Mouse (Mus musculus) hindbrain, embryonic 15.5 days (tissue): ENCODE data around the gene Zfp462. TPM values are rescaled to one million over a fixed set of nuclear protein-coding genes. Genes with fewer than 3 reads are reported as not detected.

Experiments
- ATAC-seq: fragments of 200-750 bp; cut with Nextera tagmentation; 2 replicates; pipeline ENCODE4 v1.8.0; 2017; ENCODE audit warnings: low read depth, moderate number of reproducible peaks, moderate TSS enrichment; ENCODE audit not compliant: low FRiP score
- H3K27ac ChIP-seq: fragments of 300-500 bp; sonication (generic); replicated peaks from 2 replicates; pipeline ENCODE4 v1.5.1; 2015; ENCODE audit warnings: mild to moderate bottlenecking, inconsistent platforms
- H3K27me3 ChIP-seq: fragments of 300-500 bp; sonication (generic); 2 replicates; pipeline ENCODE4 v1.6.1; 2015; ENCODE audit warnings: control low read depth, inconsistent platforms
- H3K36me3 ChIP-seq: fragments of 300-500 bp; sonication (generic); 2 replicates; pipeline ENCODE4 v1.6.1; 2015; ENCODE audit warnings: control low read depth, inconsistent platforms
- H3K4me1 ChIP-seq: fragments of 300-500 bp; sonication (generic); replicated peaks from 2 replicates; pipeline ENCODE4 v1.6.1; 2015; ENCODE audit warnings: control low read depth, inconsistent platforms
- H3K4me2 ChIP-seq: fragments of 300-500 bp; sonication (generic); 2 replicates; pipeline ENCODE4 v1.6.1; 2015; ENCODE audit warnings: moderate library complexity, mild to moderate bottlenecking, inconsistent platforms
- H3K4me3 ChIP-seq: fragments of 300-500 bp; sonication (generic); 2 replicates; pipeline ENCODE4 v1.5.1; 2015; ENCODE audit warnings: mild to moderate bottlenecking, inconsistent platforms
- H3K9ac ChIP-seq: fragments of 300-500 bp; sonication (generic); 2 replicates; pipeline ENCODE4 v1.6.1; 2015; ENCODE audit warnings: inconsistent platforms
- H3K9me3 ChIP-seq: fragments of 300-500 bp; sonication (generic); 2 replicates; pipeline ENCODE4 v1.6.1; 2016; ENCODE audit warnings: control low read depth, inconsistent platforms
- WGBS: fragments of 180-500 bp; shearing (Covaris S2); methylation state at CpG from one replicate; pipeline ENCODE4 v1.1.7; 2015; 5-methylcytosine and 5-hydroxymethylcytosine counted together
- polyA plus RNA-seq: library from polyadenylated mRNA; unstranded; fragments of >200 nt; fragmentation: Nextera tagmentation; extraction: Ambion mirVana; gene quantifications from 2 replicates; pipeline ENCODE4 v1.2.1, GENCODE M21; 2015

Zfp462 gene
- polyA plus RNA-seq, 1 experiment from 2014 or later: 9.6 TPM

DNA sequence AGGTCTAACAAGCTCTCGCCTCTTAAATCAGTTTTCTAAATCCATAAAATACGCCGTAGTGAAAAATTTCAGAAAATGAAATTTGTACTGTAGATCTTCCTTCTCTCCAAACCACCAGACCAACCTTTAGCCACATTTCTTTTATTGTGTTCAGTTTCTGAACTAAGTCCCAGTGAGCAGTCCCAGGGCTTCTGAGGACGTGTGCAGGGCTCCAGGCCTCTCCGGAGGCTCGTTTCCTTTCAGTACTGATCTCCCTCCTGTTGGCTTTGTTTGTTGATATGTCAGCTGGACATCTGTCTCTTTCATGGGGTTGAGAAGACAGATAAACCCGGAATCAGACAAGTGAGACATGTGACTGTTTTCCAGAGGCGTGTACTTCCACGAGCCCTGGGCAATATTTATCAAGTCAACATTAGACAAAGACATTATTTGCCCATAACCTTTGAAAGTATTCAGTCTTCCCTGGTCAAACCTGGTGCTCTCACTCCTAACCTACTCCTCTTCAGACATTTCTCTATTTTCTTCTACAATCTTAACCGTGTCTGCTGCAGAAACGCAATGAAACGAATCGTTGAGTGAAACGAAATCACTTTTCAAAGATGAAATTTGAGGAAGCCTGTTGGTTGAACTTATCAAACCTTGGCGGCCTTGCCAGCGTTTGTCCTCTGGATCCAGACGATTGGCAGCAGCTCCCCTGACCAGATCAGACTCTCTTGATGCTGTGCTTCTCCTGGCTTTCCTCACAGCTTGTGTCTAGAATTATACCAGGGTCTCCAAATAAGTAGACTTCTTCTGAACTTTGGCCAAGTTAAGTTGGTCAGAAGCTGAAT lies 121.7 kb downstream of the Zfp462 start:
- no peaks in the 10 kb centered on the region for H3K27me3 ChIP-seq
- H3K4me2 ChIP-seq: no peak overlapping the region
- no peak for ATAC-seq
- H3K9me3 ChIP-seq: no peaks in the 10 kb centered on the region
- H3K27ac ChIP-seq: no peak overlapping the region
- H3K9ac ChIP-seq: no peak overlapping the region
- peaks cover 34% of the 10 kb centered on the region for H3K36me3 ChIP-seq
- no peaks in the 10 kb centered on the region for H3K4me1 ChIP-seq
- WGBS: 71% methylated on average over 17 of the region's 17 CpGs
- H3K4me3 ChIP-seq: no peak overlapping the region

DNA sequence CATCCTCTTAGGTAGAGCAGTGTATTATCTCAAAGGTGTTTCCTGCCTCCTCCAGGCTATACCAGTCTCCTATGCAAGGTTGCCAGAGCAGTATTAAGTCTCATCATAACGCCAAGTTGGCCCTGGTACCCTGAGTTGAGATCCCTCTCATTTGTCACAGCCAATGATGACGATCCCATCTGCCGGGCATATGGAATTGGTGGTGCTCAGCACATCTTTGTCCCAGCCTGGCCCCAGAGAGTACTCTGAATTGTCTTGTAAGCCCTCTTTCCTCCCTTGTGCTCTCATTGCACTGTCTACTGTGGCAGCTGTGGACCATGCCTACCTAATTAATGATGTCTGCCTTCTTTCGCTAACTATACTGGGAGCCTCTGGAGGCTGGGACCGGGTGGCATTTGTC lies 126.7 kb downstream of the Zfp462 start:
- no peak overlapping the region for H3K27ac ChIP-seq
- H3K4me2 ChIP-seq: no peak overlapping the region
- no peaks in the 10 kb centered on the region for H3K9me3 ChIP-seq
- H3K27me3 ChIP-seq: no peaks in the 10 kb centered on the region
- WGBS: 43% methylated on average over 5 of the region's 5 CpGs
- no peak overlapping the region for H3K9ac ChIP-seq
- H3K4me1 ChIP-seq: no peaks in the 10 kb centered on the region
- ATAC-seq: peak; percentile 75
- no peak overlapping the region for H3K4me3 ChIP-seq
- H3K36me3 ChIP-seq: peaks cover 40% of the 10 kb centered on the region

DNA sequence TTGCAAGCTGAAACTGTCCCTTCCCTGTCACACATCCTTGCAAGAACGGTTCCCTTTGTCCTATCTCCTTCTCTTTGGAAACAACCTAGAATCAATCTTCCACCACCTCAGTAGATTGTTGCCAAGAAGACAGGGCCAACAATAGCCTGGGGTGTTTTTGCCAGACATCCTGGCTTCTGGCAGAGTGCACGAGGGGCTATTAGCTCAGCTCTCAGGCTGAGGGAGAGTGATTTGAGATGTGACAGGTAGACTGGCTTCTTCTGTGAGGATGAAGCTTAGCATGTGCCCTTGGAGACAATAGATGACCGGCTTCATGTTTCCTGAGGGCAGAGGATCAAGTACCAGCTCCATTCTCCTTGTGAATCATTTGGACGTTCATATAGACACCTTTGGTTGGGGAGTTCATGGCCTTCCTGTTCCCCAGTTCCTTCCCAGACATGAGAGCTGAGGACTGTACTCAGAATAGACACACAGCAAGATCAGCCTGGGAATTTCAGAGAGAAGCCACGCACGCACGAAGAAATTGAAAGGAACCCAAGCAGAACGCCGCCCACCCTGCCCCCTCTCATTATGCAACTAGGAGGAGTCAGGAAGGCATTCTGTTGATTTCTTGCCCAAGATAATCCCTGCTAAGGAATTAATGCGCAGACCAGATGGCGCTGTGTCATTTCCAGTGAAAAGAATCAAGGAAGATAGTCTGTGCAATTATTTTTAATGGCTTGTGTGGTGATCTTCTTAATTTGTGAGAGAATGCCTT lies 132.5 kb downstream of the Zfp462 start:
- H3K27ac ChIP-seq: peak overlapping the region; percentile 69
- no peaks in the 10 kb centered on the region for H3K9me3 ChIP-seq
- H3K4me1 ChIP-seq: peaks cover 21% of the 10 kb centered on the region
- ATAC-seq: peak; percentile 68; the same call in 1 of the 2 replicates
- H3K9ac ChIP-seq: no peak overlapping the region
- H3K27me3 ChIP-seq: no peaks in the 10 kb centered on the region
- 16% methylated on average over 11 of the region's 11 CpGs for WGBS
- peaks cover 39% of the 10 kb centered on the region for H3K36me3 ChIP-seq
- H3K4me2 ChIP-seq: no peak overlapping the region
- H3K4me3 ChIP-seq: no peak overlapping the region

DNA sequence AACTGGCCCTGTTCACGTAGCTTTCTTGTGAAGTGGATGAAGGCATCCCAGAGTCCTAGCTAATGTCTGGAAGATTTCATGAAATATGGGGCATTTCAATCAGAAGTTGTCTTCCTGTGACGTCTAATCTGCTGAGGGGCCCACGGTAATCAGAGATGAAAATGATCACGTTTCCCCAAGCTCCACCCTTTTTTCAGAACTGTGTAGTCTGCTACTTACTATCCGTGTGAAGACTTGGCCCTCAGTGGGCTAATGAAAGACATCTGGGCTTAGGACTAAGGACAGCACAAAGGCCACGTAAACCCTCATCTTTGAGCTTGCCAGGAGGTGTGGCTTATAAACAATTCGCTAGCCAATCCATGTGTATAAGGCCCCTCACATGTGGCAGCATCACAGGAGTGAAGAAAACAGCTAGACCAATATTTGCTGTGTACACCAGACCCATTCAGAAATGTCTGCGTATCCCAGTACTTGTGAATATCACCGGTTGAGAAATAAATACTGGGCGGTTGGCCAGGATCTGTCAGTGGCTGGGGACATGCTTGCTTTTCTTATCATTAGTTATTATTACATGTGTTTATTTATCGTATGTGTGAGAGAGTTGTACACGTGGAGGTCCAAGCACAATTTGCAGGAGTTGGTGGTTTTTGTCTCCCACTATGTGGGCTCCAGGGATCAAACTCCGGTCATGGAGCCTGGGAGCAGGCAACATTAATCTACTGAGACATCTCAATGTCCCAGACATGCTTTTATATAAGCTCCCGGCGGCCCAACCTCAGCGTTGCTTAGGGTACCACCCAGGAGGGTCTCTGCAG lies 133.3 kb downstream of the Zfp462 start:
- H3K9me3 ChIP-seq: no peaks in the 10 kb centered on the region
- no peak overlapping the region for H3K9ac ChIP-seq
- peaks cover 34% of the 10 kb centered on the region for H3K36me3 ChIP-seq
- peak; percentile 63 for ATAC-seq
- peak overlapping the region; percentile 69 for H3K27ac ChIP-seq
- no peaks in the 10 kb centered on the region for H3K27me3 ChIP-seq
- peaks cover 21% of the 10 kb centered on the region for H3K4me1 ChIP-seq
- H3K4me3 ChIP-seq: no peak overlapping the region
- WGBS: 45% methylated on average over 16 of the region's 16 CpGs
- no peak overlapping the region for H3K4me2 ChIP-seq

DNA sequence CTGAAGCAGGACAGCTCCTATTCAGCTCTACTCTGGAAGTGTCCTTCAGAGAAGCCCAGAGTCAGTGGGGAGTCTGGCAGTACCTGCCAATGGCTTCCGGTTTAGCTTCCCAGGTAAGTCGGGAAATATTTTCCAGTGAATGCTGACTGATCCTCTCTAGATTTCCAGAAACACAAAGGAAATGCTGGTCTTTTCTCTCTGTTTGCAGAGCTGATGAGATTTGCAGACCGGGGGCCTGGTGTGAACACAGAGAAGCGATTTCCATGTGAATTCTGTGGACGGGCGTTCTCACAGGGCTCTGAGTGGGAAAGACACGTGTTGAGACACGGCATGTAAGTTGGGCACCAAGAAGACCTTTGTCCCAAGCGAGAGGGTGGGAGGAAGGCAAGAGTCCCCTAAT lies 134.2 kb downstream of the Zfp462 start:
- Histone ChIP-seq H3K4me1 (peaks cover 21% of the 10 kb centered on the region), H3K4me3 (no peak overlapping the region), H3K9me3 (no peaks in the 10 kb centered on the region), H3K27me3 (no peaks in the 10 kb centered on the region), H3K27ac (0 out of 2 replicates have a peak overlapping the region, but pooled peaks have one; percentile 69), H3K9ac (no peak overlapping the region), H3K4me2 (no peak overlapping the region), H3K36me3 (peaks cover 29% of the 10 kb centered on the region)
- ATAC-seq: no peak
- WGBS: 87% methylated on average over 9 of the region's 9 CpGs

DNA sequence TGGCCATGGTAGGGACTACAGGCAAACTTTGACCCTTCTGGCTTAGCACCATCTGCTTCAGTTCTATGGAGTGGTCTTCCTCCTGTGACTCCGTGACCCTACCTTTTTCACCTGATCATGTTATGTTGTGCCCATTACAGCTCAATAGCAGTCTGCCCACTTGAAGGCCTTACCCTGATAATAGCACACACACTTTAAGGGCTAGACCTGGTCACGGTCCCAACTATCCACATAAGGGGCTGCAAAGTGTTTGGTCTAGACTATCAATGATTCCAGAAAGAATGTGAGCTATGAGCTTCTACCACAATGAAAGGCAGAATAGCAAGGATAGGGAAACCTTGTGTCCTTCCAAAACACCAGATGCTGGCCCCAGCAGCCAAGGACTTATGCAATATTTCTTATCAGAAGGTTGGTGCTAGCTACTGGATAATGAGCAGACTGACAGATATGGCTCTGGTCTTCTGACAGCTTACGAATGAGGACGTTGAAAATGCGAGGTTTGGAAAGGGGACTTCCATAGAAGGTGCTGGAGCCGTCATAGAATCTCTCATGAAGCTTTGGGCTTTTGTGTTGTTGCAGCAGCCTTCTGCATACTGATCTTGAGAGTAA lies 139.3 kb downstream of the Zfp462 start:
- no peak overlapping the region for H3K27ac ChIP-seq
- no peak for ATAC-seq
- 0 out of 2 replicates have a peak, but pooled peaks cover 5% of the 10 kb centered on the region for H3K4me1 ChIP-seq
- no peak overlapping the region for H3K4me2 ChIP-seq
- no peak overlapping the region for H3K4me3 ChIP-seq
- no peaks in the 10 kb centered on the region for H3K27me3 ChIP-seq
- 93% methylated on average over 6 of the region's 6 CpGs for WGBS
- H3K9me3 ChIP-seq: no peaks in the 10 kb centered on the region
- H3K9ac ChIP-seq: no peak overlapping the region
- peaks cover 19% of the 10 kb centered on the region; the same call in 1 of the 2 replicates for H3K36me3 ChIP-seq

DNA sequence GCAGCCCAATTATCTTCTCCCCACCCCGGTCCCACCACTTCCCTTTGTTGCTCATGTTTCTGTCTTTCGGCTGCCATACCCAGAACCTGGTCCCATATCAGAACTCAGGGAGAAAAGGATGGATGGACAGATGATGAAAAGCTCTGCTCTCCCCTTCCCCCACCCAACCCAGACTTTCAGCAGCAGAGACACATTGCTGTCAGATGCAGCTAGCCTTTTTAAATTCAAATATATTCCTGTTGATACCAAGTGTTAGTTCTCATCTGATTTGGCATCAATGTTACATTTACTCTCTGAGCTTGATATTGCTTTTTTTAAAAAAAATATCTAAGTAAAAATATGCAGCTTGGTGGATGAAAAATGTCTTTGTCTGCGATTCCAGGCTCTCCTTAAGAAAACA lies 143.3 kb downstream of the Zfp462 start:
- peak; percentile 19; the same call in 1 of the 2 replicates for ATAC-seq
- Histone ChIP-seq H3K4me3 (no peak overlapping the region), H3K27me3 (no peaks in the 10 kb centered on the region), H3K36me3 (peaks cover 4% of the 10 kb centered on the region; the same call in 1 of the 2 replicates), H3K4me2 (no peak overlapping the region), H3K4me1 (0 out of 2 replicates have a peak, but pooled peaks cover 5% of the 10 kb centered on the region), H3K9ac (no peak overlapping the region), H3K9me3 (no peaks in the 10 kb centered on the region), H3K27ac (no peak overlapping the region)
- WGBS: 94% methylated on average over 3 of the region's 3 CpGs

DNA sequence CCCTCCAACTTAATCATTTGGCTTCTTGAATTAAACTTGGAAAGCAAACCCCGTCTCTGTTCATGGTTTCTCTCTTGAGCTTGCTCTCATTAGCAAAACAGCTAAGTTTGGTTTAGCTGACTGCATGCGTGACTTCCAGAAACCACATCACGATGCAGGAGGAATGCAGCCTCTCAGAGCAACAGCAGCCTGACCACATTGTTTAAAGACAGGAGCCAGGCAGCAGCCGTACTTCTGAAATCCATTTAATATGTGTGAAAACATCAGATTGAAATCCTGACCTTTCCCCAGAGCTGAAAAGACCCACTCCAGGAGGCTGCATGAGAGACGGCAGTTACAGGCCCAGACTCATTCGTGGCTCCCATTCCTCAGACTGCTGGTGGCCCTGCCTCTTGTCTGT lies 144.1 kb downstream of the Zfp462 start:
- H3K36me3 ChIP-seq: no peaks in the 10 kb centered on the region
- H3K9ac ChIP-seq: no peak overlapping the region
- no peaks in the 10 kb centered on the region for H3K9me3 ChIP-seq
- no peak overlapping the region for H3K4me3 ChIP-seq
- ATAC-seq: no peak
- 26% methylated on average over 6 of the region's 6 CpGs for WGBS
- no peaks in the 10 kb centered on the region for H3K27me3 ChIP-seq
- H3K4me1 ChIP-seq: 0 out of 2 replicates have a peak, but pooled peaks cover 5% of the 10 kb centered on the region
- H3K27ac ChIP-seq: no peak overlapping the region
- no peak overlapping the region for H3K4me2 ChIP-seq

DNA sequence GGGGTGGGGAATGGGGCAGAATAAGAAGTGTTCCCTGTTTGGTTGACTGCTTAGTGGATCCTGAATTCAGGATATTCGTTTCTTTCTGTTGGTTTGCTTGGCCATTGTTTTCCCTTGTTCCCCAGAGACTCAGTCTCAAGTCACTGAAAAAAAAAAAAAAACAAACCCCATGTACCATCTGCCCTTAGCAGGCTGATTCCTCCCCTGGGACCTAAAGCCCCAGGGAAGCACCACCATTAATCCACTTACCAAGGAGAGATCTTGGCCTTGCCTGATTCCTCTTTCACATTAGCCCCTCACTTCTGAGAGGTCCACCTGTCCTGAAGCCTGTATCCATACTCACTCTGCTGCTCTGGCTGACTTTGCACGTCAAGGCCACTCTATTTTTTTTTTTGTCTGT lies 152.3 kb downstream of the Zfp462 start:
- no peaks in the 10 kb centered on the region for H3K9me3 ChIP-seq
- H3K27me3 ChIP-seq: no peaks in the 10 kb centered on the region
- no peaks in the 10 kb centered on the region for H3K4me1 ChIP-seq
- H3K4me2 ChIP-seq: no peak overlapping the region
- ATAC-seq: no peak
- no peak overlapping the region for H3K27ac ChIP-seq
- 32% methylated on average over 2 of the region's 2 CpGs for WGBS
- no peaks in the 10 kb centered on the region for H3K36me3 ChIP-seq
- H3K4me3 ChIP-seq: no peak overlapping the region
- H3K9ac ChIP-seq: no peak overlapping the region

DNA sequence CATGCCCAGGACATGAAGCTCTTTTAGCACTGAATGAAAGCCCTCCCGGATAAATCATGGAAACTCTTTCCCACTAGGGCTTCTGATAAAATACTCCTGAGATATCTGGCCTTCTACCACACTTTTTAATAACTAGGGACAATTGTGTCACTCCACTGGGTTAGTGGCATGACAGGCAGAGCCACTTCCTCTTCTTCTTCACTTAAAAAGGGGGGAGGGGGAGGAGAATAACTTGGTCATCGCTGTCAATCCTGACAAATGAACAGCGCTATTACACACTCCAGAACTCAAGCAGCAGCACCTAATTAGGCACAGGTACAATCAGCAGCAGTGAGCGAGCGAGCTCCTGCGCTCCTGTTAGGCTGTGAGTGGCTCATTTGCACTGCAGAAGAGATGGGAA lies 153.5 kb downstream of the Zfp462 start:
- ATAC-seq: no peak
- H3K9ac ChIP-seq: no peak overlapping the region
- H3K4me1 ChIP-seq: no peaks in the 10 kb centered on the region
- no peak overlapping the region for H3K4me3 ChIP-seq
- no peak overlapping the region for H3K27ac ChIP-seq
- WGBS: 56% methylated on average over 6 of the region's 6 CpGs
- no peaks in the 10 kb centered on the region for H3K27me3 ChIP-seq
- no peak overlapping the region for H3K4me2 ChIP-seq
- no peaks in the 10 kb centered on the region for H3K36me3 ChIP-seq
- H3K9me3 ChIP-seq: no peaks in the 10 kb centered on the region

DNA sequence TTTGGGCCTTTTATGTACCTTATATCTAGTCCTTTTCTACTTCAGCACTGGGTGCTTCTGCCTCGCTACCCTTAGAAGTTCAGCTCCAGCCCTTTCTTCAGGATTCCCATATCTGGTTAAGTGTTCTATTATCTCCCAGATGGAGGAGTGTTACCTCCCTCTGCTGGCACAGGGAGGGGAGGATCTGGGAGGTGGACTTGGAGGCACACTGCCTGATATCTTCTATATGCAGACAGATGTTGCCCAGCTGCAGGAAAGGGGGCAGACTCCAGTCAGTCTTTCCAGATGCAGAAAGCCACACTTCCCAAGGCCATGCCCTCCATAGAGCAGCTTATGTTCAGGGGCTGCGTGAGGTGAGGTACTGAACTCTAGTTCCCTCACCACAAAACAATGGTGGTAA lies 156.0 kb downstream of the Zfp462 start:
- no peak overlapping the region for H3K4me2 ChIP-seq
- H3K27me3 ChIP-seq: no peaks in the 10 kb centered on the region
- no peaks in the 10 kb centered on the region for H3K36me3 ChIP-seq
- no peaks in the 10 kb centered on the region for H3K9me3 ChIP-seq
- no peak overlapping the region for H3K9ac ChIP-seq
- H3K27ac ChIP-seq: no peak overlapping the region
- 72% methylated on average over 2 of the region's 2 CpGs for WGBS
- no peak overlapping the region for H3K4me3 ChIP-seq
- ATAC-seq: no peak
- H3K4me1 ChIP-seq: no peaks in the 10 kb centered on the region
